Mouse (Mus musculus) left cerebral cortex, adult 18-20 months (tissue): ENCODE data around the gene Rbx1. TPM values are rescaled to one million over a fixed set of nuclear protein-coding genes. Genes with fewer than 3 reads are reported as not detected.
"Not testable (repeated sequence)": the region's sequence is repeated elsewhere in the genome, so short reads cannot be mapped to it uniquely, and the experiment has no call there.

Experiments used
- DNase-seq, 2 experiments: peaks; one replicate each; pipeline ENCODE4 v3.0.0; 2021 to 2022; ENCODE audit warnings: low spot score in 2 of 2, mixed read lengths in 1 of 2
- long read RNA-seq, 2 experiments: library from polyadenylated mRNA; stranded (forward); transcript quantifications; one replicate each; pipeline ENCODE4 v2.0.0; 2021
- total RNA-seq, 2 experiments: library from RNA; stranded (reverse); gene quantifications; 2 replicates each; pipeline ENCODE4 v1.2.3; 2021

The Rbx1 gene
- 100 to 1,000 TPM; 140 to 144 TPM for total RNA-seq
- long read RNA-seq, experiment 1, transcript Rbx1-203 (2 exons, 794 nt) = minor isoform, 5 of 254 reads
- long read RNA-seq, experiment 1, transcript Rbx1-201 (5 exons, 1,675 nt) = major isoform, 234 of 254 reads
- long read RNA-seq, experiment 1, transcript Rbx1-204 (5 exons, 651 nt) = minor isoform, 8 of 254 reads
- long read RNA-seq, experiment 1, partial matches to known transcripts = 2 of 254 reads
- long read RNA-seq, experiment 1, other reads (novel, unspliced or antisense) = 5 of 254 reads
- long read RNA-seq, experiment 2, transcript Rbx1-204 (5 exons, 651 nt) = minor isoform, 7 of 208 reads
- long read RNA-seq, experiment 2, transcript Rbx1-201 (5 exons, 1,675 nt) = major isoform, 190 of 208 reads
- long read RNA-seq, experiment 2, partial matches to known transcripts = 5 of 208 reads
- long read RNA-seq, experiment 2, other reads (novel, unspliced or antisense) = 4 of 208 reads

- DNase-seq = peak; percentile 98 to 99
Observed at GRCm38 (mm10) chr15:81465901-81466737, at the start of gene Rbx1. Rbx1 (plus strand) TSS chr15:81466296.

- DNase-seq = not testable (repeated sequence)
Observed at GRCm38 (mm10) chr15:81416763-81417310, 49.3 kb upstream of the Rbx1 start.

GRCm38 (mm10) chr15:81418065-81418464 is 48.0 kb upstream of the Rbx1 start:
- DNase-seq = no peak

GRCm38 (mm10) chr15:81421454-81421853 is 44.6 kb upstream of the Rbx1 start:
- DNase-seq = no peak

- DNase-seq = peak in 1 of 2 experiments; percentile 7
Observed at GRCm38 (mm10) chr15:81422156-81422681, 43.9 kb upstream of the Rbx1 start.

- no peak for DNase-seq
Observed at GRCm38 (mm10) chr15:81425311-81425710, 40.8 kb upstream of the Rbx1 start.

- no peak for DNase-seq
Observed at GRCm38 (mm10) chr15:81427947-81428346, 38.1 kb upstream of the Rbx1 start.

- DNase-seq = no peak
Observed at GRCm38 (mm10) chr15:81431195-81431594, 34.9 kb upstream of the Rbx1 start.

- no peak for DNase-seq
Observed at GRCm38 (mm10) chr15:81438345-81438744, 27.8 kb upstream of the Rbx1 start.

GRCm38 (mm10) chr15:81439236-81439635 is 26.9 kb upstream of the Rbx1 start:
- no peak for DNase-seq

- peak; percentile 53 to 78 for DNase-seq
Observed at GRCm38 (mm10) chr15:81448463-81448862, 17.6 kb upstream of the Rbx1 start.

GRCm38 (mm10) chr15:81461523-81461922 is 4.6 kb upstream of the Rbx1 start:
- DNase-seq = no peak

- no peak for DNase-seq
Observed at GRCm38 (mm10) chr15:81465016-81465660, 958 bp upstream of the Rbx1 start.

- DNase-seq = no peak
Observed at GRCm38 (mm10) chr15:81466738-81467113, 630 bp downstream of the Rbx1 start.

- DNase-seq = no peak
Observed at GRCm38 (mm10) chr15:81470735-81471134, 4.6 kb downstream of the Rbx1 start.

GRCm38 (mm10) chr15:81472256-81472655 is 6.2 kb downstream of the Rbx1 start:
- DNase-seq = no peak

- DNase-seq = peak in 1 of 2 experiments; percentile 36
Observed at GRCm38 (mm10) chr15:81475654-81476053, 9.6 kb downstream of the Rbx1 start.

GRCm38 (mm10) chr15:81476597-81476996 is 10.5 kb downstream of the Rbx1 start:
- DNase-seq = no peak

- no peak for DNase-seq
Observed at GRCm38 (mm10) chr15:81479446-81480213, 13.5 kb downstream of the Rbx1 start.

- not testable (repeated sequence) for DNase-seq
Observed at GRCm38 (mm10) chr15:81480284-81480683, 14.2 kb downstream of the Rbx1 start.
